ENCODE assay signal across 8 mouse cellular contexts in the genomic region with DNA sequence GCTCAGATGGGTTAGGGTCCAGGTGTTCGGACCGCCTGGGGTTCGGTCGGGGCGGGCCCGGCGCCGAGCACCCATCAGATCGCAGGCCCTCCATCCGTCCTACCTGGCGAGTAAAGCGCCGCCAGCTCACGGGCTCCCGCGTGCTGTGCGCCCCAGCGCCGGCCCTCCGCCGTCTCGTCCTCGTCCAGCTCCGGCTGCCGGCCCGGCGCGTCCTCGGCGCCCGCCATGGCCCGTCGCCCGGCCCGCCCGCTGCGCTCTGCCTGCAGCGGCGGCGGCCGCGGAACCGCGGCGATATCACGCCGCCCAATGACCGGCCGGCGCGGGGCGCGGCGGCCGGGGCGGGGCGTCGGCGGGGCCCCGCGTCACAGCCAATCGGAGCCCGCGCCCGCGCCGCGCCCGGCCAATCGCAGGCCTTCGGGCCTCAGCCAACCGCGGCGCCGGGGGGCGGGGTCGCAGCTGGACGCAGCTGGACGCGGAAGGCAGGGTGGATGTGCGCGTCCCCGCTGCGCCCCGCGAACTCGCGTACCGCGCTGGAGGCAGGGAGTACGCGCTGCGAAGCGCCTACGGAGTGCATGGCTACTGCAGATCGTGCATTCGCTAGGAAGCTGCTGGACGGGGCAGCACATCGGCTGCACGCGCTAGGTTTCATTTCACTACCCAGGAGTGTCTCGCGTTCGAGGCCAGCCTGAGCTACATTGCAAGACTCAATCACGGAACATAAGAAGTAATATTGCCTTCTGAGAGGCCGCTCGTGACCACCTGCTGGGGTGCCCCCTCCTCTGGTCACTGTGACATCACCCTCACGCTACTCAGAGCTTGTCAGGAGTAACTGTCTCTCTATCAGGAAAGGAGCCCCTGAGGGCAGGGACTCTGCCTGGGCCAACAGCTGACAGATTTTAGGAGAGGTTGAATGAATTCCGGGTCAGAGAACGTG. TPM values are rescaled to one million over a fixed set of nuclear protein-coding genes. Genes with fewer than 3 reads are reported as not detected.
DNase-seq lines count a peak whose midpoint lies in the region; ATAC-seq lines count a peak whose summit lies in the region.

A gene (minus strand): TSS at position 227 of the 934 bp plus-strand sequence.

- intact Hi-C loops in gastrocnemius, postnatal 14 days (cut with DNase I; ENCODE audit: low total_unique reads), result no loop called here
- intact Hi-C loops in left cerebral cortex, postnatal 14 days (cut with DNase I), result no loop called here

- DNase-seq in adrenal gland, adult 18-20 months (ENCODE audit: low spot score in 2 of 2), result peak; percentile 96
- peak; percentile 94 for DNase-seq in embryo, embryonic 10.5 days (ENCODE audit: low spot score)
- peak; percentile 98 for DNase-seq in gastrocnemius, postnatal 14 days
- peak; percentile 94 for DNase-seq in induced T-regulatory cell, adult 2 months (ENCODE audit: low read depth)
- DNase-seq in left cerebral cortex, postnatal 14 days (ENCODE audit: low spot score in 2 of 2), result peak; percentile 96
- peak; percentile 98 for DNase-seq in right cerebral cortex, postnatal 14 days
- peak; percentile 93 for DNase-seq in urinary bladder, postnatal 25 days (ENCODE audit: low spot score)

- peak; percentile 81 for ATAC-seq in megakaryocyte-erythroid progenitor cell, adult 5-6 weeks (replicated peaks; ENCODE audit: low FRiP score, low TSS enrichment, poor library complexity, severe bottlenecking)

RNA-seq across cellular contexts. Expression of the gene that starts here (rescaled TPM):
- 10 to 100 TPM; 11.6 to 15.2 TPM for total RNA-seq in adrenal gland, adult 18-20 months (2021)
- 10 to 100 TPM; 10.3 to 12.3 TPM for total RNA-seq in gastrocnemius, postnatal 14 days (2021)
- total RNA-seq in left cerebral cortex, postnatal 14 days (2021), result 10 to 100 TPM; 63.3 to 65.1 TPM
- total RNA-seq in megakaryocyte-erythroid progenitor cell, adult 5-6 weeks (2014; fragmentation: Nextera tagmentation), result 16.1 TPM in 1 of 2 replicates, not detected in the other
- total RNA-seq in megakaryocyte-erythroid progenitor cell, adult 5-6 weeks (2017), result not detected in 2 replicates

Comparison
In these comparisons a context has a peak if more than half of its experiments do, and no peak if none do; other contexts are left out.
1. Peak in every context shown above with its lines: DNase-seq and ATAC-seq.